Mouse (Mus musculus): ENCODE data around the gene Hist2h2be. TPM values are rescaled to one million over a fixed set of nuclear protein-coding genes. Genes with fewer than 3 reads are reported as not detected.
"Not testable (repeated sequence)": the region's sequence is repeated elsewhere in the genome, so short reads cannot be mapped to it uniquely, and the experiment has no call there.

The Hist2h2be gene
- polyA plus RNA-seq, 1 experiment from 2014 or later = 5.0 TPM

GRCm38 (mm10) chr3:96245003-96245886, 24.3 kb downstream of the Hist2h2be start, which contains the start of gene Hist2h2aa1:
Gene Hist2h2aa1 (plus strand): TSS chr3:96245497.
- WGBS = 1% methylated on average over 31 of the region's 88 CpGs
- not testable (repeated sequence) for H3K27me3 ChIP-seq (ENCODE audit: control insufficient read depth, insufficient read depth, low read length)

DNA sequence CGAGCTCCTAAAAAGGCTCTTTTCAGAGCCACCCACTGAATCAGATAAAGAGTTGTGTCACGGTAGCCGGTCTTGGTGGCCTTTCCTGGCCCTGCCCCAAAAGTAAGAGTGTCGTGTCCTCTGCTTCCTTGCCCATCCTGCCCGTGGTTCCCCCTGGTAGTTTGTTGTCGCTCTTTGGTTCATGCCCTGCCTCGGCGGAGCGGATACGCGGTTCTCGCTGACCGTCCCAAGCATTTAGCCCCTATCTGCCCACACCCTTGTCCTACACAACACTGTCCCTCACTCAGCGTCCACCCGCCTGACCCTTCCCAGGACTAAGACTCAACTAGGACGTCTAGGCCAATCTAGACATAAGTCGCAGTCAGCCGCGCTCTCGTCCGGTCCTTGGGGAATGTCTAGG, 25.1 kb downstream of the Hist2h2be start:
- not testable (repeated sequence) for ATAC-seq (ENCODE audit: low FRiP score); H3K27me3 ChIP-seq (ENCODE audit: control insufficient read depth, insufficient read depth, low read length); DNase-seq (ENCODE audit: low spot score); H3K9ac ChIP-seq; H3K9me3 ChIP-seq (ENCODE audit: control insufficient read depth, low read length); H3K36me3 ChIP-seq (replicated peaks; ENCODE audit: control insufficient read depth, insufficient read depth)
- peak overlapping the region; percentile 46 for H3K4me2 ChIP-seq (replicated peaks)
- H3K27ac ChIP-seq = 0 out of 2 replicates have a peak overlapping the region, but pooled peaks have one; percentile 47
- WGBS = 0% methylated on average over 10 of the region's 21 CpGs
- H3K4me1 ChIP-seq (replicated peaks; ENCODE audit: control insufficient read depth, insufficient read depth, low read length) = peaks cover 15% of the 10 kb centered on the region; the same call in 1 of the 2 replicates
- H3K4me3 ChIP-seq (replicated peaks; ENCODE audit: low read length) = peak overlapping the region; percentile 28

More at GRCm38 (mm10) chr3:96245003-96245886, 24.3 kb downstream of the Hist2h2be start, which contains the start of gene Hist2h2aa1:
- peak; percentile 67 for DNase-seq (ENCODE audit: low spot score)
- peak within 1 kb of the TSS; percentile 80 for H3K9ac ChIP-seq
- not testable (repeated sequence) for H3K36me3 ChIP-seq (replicated peaks; ENCODE audit: control insufficient read depth, insufficient read depth); H3K9me3 ChIP-seq (ENCODE audit: control insufficient read depth, low read length)
- H3K4me3 ChIP-seq (replicated peaks; ENCODE audit: low read length) = peak within 1 kb of the TSS; percentile 44
- peaks cover 19% of the 10 kb centered on the region; the same call in 1 of the 2 replicates for H3K4me1 ChIP-seq (replicated peaks; ENCODE audit: control insufficient read depth, insufficient read depth, low read length)
- H3K4me2 ChIP-seq (replicated peaks) = peak within 1 kb of the TSS; percentile 80
- peak; percentile 93 for ATAC-seq (ENCODE audit: low FRiP score)
- H3K27ac ChIP-seq = peak within 1 kb of the TSS; percentile 95

- peak within 1 kb of the TSS; percentile 40 for H3K9ac ChIP-seq
- H3K4me2 ChIP-seq (replicated peaks) = peak within 1 kb of the TSS; percentile 46
- not testable (repeated sequence) for H3K36me3 ChIP-seq (replicated peaks; ENCODE audit: control insufficient read depth, insufficient read depth); H3K27me3 ChIP-seq (ENCODE audit: control insufficient read depth, insufficient read depth, low read length); H3K9me3 ChIP-seq (ENCODE audit: control insufficient read depth, low read length); DNase-seq (ENCODE audit: low spot score)
- H3K4me1 ChIP-seq (replicated peaks; ENCODE audit: control insufficient read depth, insufficient read depth, low read length) = peaks cover 15% of the 10 kb centered on the region; the same call in 1 of the 2 replicates
- peak; percentile 90 for ATAC-seq (ENCODE audit: low FRiP score)
- no CpG with 5 or more reads among the region's 47 CpGs for WGBS
- H3K27ac ChIP-seq = 0 out of 2 replicates have a peak within 1 kb of the TSS, but pooled peaks have one; percentile 47
- H3K4me3 ChIP-seq (replicated peaks; ENCODE audit: low read length) = peak within 1 kb of the TSS; percentile 28
These were observed 25.5 kb downstream of the Hist2h2be start, which contains the start of gene Hist2h3c1 for GRCm38 (mm10) chr3:96246427-96246856. Gene Hist2h3c1 (plus strand): TSS chr3:96246685.

- peak overlapping the region; percentile 20 for H3K4me3 ChIP-seq (replicated peaks; ENCODE audit: low read length)
- no peaks in the 10 kb centered on the region for H3K27me3 ChIP-seq (ENCODE audit: control insufficient read depth, insufficient read depth, low read length)
- H3K4me1 ChIP-seq (replicated peaks; ENCODE audit: control insufficient read depth, insufficient read depth, low read length) = peaks cover 15% of the 10 kb centered on the region; the same call in 1 of the 2 replicates
- peak overlapping the region; percentile 36 for H3K4me2 ChIP-seq (replicated peaks)
- no peaks in the 10 kb centered on the region for H3K9me3 ChIP-seq (ENCODE audit: control insufficient read depth, low read length)
- WGBS = 4% methylated on average over 11 of the region's 11 CpGs
- DNase-seq (ENCODE audit: low spot score) (no peak), ATAC-seq (ENCODE audit: low FRiP score) (no peak)
- H3K36me3 ChIP-seq (replicated peaks; ENCODE audit: control insufficient read depth, insufficient read depth) = no peaks in the 10 kb centered on the region
- H3K27ac ChIP-seq = no peak overlapping the region
- H3K9ac ChIP-seq = peak overlapping the region; percentile 40
These were observed 26.6 kb downstream of the Hist2h2be start for GRCm38 (mm10) chr3:96247356-96248140.

DNA sequence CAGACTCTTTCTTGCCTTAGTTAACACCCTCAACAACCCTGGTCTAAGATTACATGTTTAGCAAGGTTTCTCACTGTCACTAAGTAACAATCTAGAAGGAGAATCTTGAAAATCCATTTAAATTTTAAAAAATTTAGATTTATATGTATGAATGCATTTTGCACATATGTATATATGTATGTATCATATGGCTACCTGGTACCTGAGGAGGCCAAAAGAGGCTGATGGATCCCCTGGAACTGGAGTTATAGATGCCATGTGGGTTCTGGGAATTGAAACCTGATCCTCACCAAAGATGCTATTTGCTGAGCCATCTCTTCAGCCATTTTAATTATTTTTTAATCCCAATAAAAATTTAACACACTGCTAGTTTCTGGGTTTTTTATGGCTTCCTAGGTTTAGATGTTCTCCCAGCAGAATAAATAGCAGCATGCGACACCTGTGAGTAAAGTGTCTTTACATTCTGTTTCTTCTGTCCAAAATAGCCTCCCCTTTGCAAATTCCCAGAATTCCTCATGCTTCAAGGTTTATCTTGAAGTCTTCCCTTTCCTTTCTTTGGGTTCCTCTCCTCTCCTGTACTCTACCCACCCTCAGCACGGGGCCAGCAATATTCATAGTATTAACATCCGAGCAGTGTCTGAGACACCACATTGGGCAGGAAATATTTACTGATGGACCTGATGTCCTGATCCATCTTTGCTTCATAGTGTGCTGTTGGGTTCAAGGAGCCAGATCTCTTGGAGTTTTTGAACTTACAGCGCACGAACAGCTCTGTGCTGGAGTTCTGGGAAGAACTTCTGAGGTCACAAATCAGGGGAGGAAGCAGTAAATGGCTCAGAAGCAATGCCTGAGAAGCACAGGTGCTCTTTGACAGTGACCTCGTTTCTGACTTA, 27.5 kb downstream of the Hist2h2be start:
- H3K9me3 ChIP-seq (ENCODE audit: control insufficient read depth, low read length) = no peaks in the 10 kb centered on the region
- H3K27ac ChIP-seq = no peak overlapping the region
- H3K4me2 ChIP-seq (replicated peaks) = peak overlapping the region; percentile 36
- DNase-seq (ENCODE audit: low spot score) (no peak), ATAC-seq (ENCODE audit: low FRiP score) (no peak)
- 51% methylated on average over 6 of the region's 6 CpGs for WGBS
- no peaks in the 10 kb centered on the region for H3K27me3 ChIP-seq (ENCODE audit: control insufficient read depth, insufficient read depth, low read length)
- H3K4me3 ChIP-seq (replicated peaks; ENCODE audit: low read length) = no peak overlapping the region
- H3K36me3 ChIP-seq (replicated peaks; ENCODE audit: control insufficient read depth, insufficient read depth) = no peaks in the 10 kb centered on the region
- peak overlapping the region; percentile 40; the same call in 1 of the 2 replicates for H3K9ac ChIP-seq
- peaks cover 15% of the 10 kb centered on the region; the same call in 1 of the 2 replicates for H3K4me1 ChIP-seq (replicated peaks; ENCODE audit: control insufficient read depth, insufficient read depth, low read length)

DNA sequence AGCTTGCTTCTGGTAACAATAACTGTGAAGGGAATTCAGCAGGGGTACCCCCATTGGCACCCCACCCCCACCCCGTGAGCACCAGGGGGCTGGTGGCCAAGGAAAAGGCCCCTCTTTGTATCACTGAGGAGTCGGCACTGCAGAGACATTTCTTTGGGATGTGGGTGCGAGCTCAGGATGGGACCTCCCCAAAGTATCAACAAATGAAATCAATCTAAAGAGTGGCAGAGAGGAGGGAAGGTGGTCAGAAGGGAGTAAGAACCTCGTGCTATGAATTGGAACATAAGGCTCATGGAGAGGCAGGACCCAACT, 28.1 kb downstream of the Hist2h2be start:
- Histone ChIP-seq H3K27me3 (ENCODE audit: control insufficient read depth, insufficient read depth, low read length) (no peaks in the 10 kb centered on the region), H3K27ac (no peak overlapping the region), H3K36me3 (replicated peaks; ENCODE audit: control insufficient read depth, insufficient read depth) (no peaks in the 10 kb centered on the region), H3K4me1 (replicated peaks; ENCODE audit: control insufficient read depth, insufficient read depth, low read length) (peaks cover 14% of the 10 kb centered on the region; the same call in 1 of the 2 replicates), H3K4me2 (replicated peaks) (no peak overlapping the region; the same call in 1 of the 2 replicates), H3K4me3 (replicated peaks; ENCODE audit: low read length) (no peak overlapping the region), H3K9ac (no peak overlapping the region), H3K9me3 (ENCODE audit: control insufficient read depth, low read length) (no peaks in the 10 kb centered on the region)
- WGBS = 55% methylated on average over 4 of the region's 4 CpGs
- DNase-seq (ENCODE audit: low spot score) = no peak
- ATAC-seq (ENCODE audit: low FRiP score) = no peak

- ATAC-seq (ENCODE audit: low FRiP score) = no peak
- no peaks in the 10 kb centered on the region for H3K27me3 ChIP-seq (ENCODE audit: control insufficient read depth, insufficient read depth, low read length)
- no peak overlapping the region for H3K4me2 ChIP-seq (replicated peaks)
- 89% methylated on average over 3 of the region's 3 CpGs for WGBS
- no peak overlapping the region for H3K9ac ChIP-seq
- no peaks in the 10 kb centered on the region for H3K9me3 ChIP-seq (ENCODE audit: control insufficient read depth, low read length)
- 0 out of 2 replicates have a peak, but pooled peaks cover 5% of the 10 kb centered on the region for H3K4me1 ChIP-seq (replicated peaks; ENCODE audit: control insufficient read depth, insufficient read depth, low read length)
- H3K27ac ChIP-seq = no peak overlapping the region
- DNase-seq (ENCODE audit: low spot score) = no peak
- no peaks in the 10 kb centered on the region for H3K36me3 ChIP-seq (replicated peaks; ENCODE audit: control insufficient read depth, insufficient read depth)
- H3K4me3 ChIP-seq (replicated peaks; ENCODE audit: low read length) = no peak overlapping the region
These were observed 30.0 kb downstream of the Hist2h2be start for GRCm38 (mm10) chr3:96250890-96251289.

- Histone ChIP-seq H3K4me1 (replicated peaks; ENCODE audit: control insufficient read depth, insufficient read depth, low read length) (0 out of 2 replicates have a peak, but pooled peaks cover 5% of the 10 kb centered on the region), H3K9me3 (ENCODE audit: control insufficient read depth, low read length) (no peaks in the 10 kb centered on the region), H3K36me3 (replicated peaks; ENCODE audit: control insufficient read depth, insufficient read depth) (no peaks in the 10 kb centered on the region), H3K27ac (no peak overlapping the region), H3K4me3 (replicated peaks; ENCODE audit: low read length) (no peak overlapping the region), H3K4me2 (replicated peaks) (no peak overlapping the region), H3K27me3 (ENCODE audit: control insufficient read depth, insufficient read depth, low read length) (no peaks in the 10 kb centered on the region), H3K9ac (no peak overlapping the region)
- no peak for ATAC-seq (ENCODE audit: low FRiP score)
- WGBS = 92% methylated on average over 3 of the region's 3 CpGs
- DNase-seq (ENCODE audit: low spot score) = no peak
These were observed 30.9 kb downstream of the Hist2h2be start for GRCm38 (mm10) chr3:96251787-96252186.

Measured in hindbrain, embryonic 14.5 days (tissue).